Mouse (Mus musculus) MEL (cell line): ENCODE results near the gene Nt5dc1. TPM values are rescaled to one million over a fixed set of nuclear protein-coding genes. Genes with fewer than 3 reads are reported as not detected.
A peak's percentile ranks its signal among the peaks of the same experiment; 100 is the strongest.

Experiments used
- DNase-seq: peaks from one replicate; pipeline ENCODE4 v3.0.0; 2011; ENCODE audit warnings: low read depth, low spot score
- H3K27ac ChIP-seq: 2 replicates; pipeline ENCODE4 v1.5.1; 2012; ENCODE audit warnings: low read depth, mild to moderate bottlenecking, control low read depth, low read length, moderate library complexity; ENCODE audit not compliant: control insufficient read depth
- H3K27me3 ChIP-seq, 2 experiments: fragments of 150-350 bp in 1 of 2; sonication (generic) in 1 of 2; 2 replicates each; pipeline ENCODE4 v1.6.1; 2012; ENCODE audit warnings: low read length in 2 of 2, mild to moderate bottlenecking in 2 of 2, improper control_type of control experiment in 1 of 2, moderate library complexity in 1 of 2; ENCODE audit not compliant: insufficient read depth in 2 of 2, control insufficient read depth in 1 of 2
- H3K36me3 ChIP-seq, 2 experiments: 2 replicates each; pipeline ENCODE4 v1.6.1; 2012 to 2014; ENCODE audit warnings: low read length in 2 of 2, improper control_type of control experiment in 1 of 2, inconsistent platforms in 1 of 2, mild to moderate bottlenecking in 1 of 2; ENCODE audit not compliant: insufficient read depth in 2 of 2, control insufficient read depth in 1 of 2
- H3K4me1 ChIP-seq, 2 experiments: fragments of 150-350 bp in 1 of 2; sonication (generic) in 1 of 2; 2 replicates each; pipeline ENCODE4 v1.6.1; 2012; ENCODE audit warnings: low read length in 2 of 2, improper control_type of control experiment in 1 of 2, mild to moderate bottlenecking in 1 of 2; ENCODE audit not compliant: insufficient read depth in 2 of 2, control insufficient read depth in 1 of 2
- H3K4me3 ChIP-seq, 2 experiments: fragments of 150-350 bp in 1 of 2; sonication (generic) in 1 of 2; 2 replicates each; pipeline ENCODE4 v1.5.1; 2012; ENCODE audit warnings: low read depth in 2 of 2, low read length in 2 of 2, mild to moderate bottlenecking in 2 of 2, moderate library complexity in 2 of 2, control low read depth in 1 of 2, improper control_type of control experiment in 1 of 2; ENCODE audit not compliant: control insufficient read depth in 1 of 2, insufficient read depth in 1 of 2
- H3K79me2 ChIP-seq: 2 replicates; pipeline ENCODE4 v1.6.1; 2012; ENCODE audit warnings: mild to moderate bottlenecking, low read length, moderate library complexity; ENCODE audit not compliant: control insufficient read depth, poor library complexity, insufficient read depth
- H3K9ac ChIP-seq: 2 replicates; pipeline ENCODE4 v1.6.1; 2012; ENCODE audit warnings: low read depth, mild to moderate bottlenecking, control low read depth, low read length, moderate library complexity; ENCODE audit not compliant: control insufficient read depth, poor library complexity, severe bottlenecking
- H3K9me3 ChIP-seq: fragments of 150-350 bp; sonication (generic); replicated peaks from 2 replicates; pipeline ENCODE4 v1.6.1; 2012; ENCODE audit warnings: mild to moderate bottlenecking, low read length, improper control_type of control experiment, moderate library complexity; ENCODE audit not compliant: insufficient read depth
- BHLHE40 ChIP-seq: IDR thresholded peaks from 2 replicates; pipeline ENCODE4 v1.6.1; 2012; ENCODE audit warnings: low read depth, mild to moderate bottlenecking, inconsistent platforms, low read length, improper control_type of control experiment, borderline replicate concordance
- CTCF ChIP-seq, 3 experiments: IDR thresholded peaks in 2 of 3; conservative IDR thresholded peaks in 1 of 3; 2 replicates each; pipeline ENCODE4 v1.5.1; 2011 to 2012; ENCODE audit warnings: low read length in 3 of 3, low read depth in 2 of 3, mild to moderate bottlenecking in 2 of 3, improper control_type of control experiment in 1 of 3, inconsistent platforms in 1 of 3, mixed read lengths in 1 of 3, moderate library complexity in 1 of 3; ENCODE audit not compliant: control insufficient read depth in 1 of 3, insufficient read depth in 1 of 3, poor library complexity in 1 of 3, severe bottlenecking in 1 of 3
- ELF1 ChIP-seq: IDR thresholded peaks from 2 replicates; pipeline ENCODE4 v1.6.1; 2014; ENCODE audit warnings: low read depth, mild to moderate bottlenecking, inconsistent platforms, low read length, improper control_type of control experiment, moderate library complexity
- EP300 ChIP-seq, 2 experiments: IDR thresholded peaks; 2 replicates each; pipeline ENCODE4 v1.6.1; 2011; ENCODE audit warnings: improper control_type of control experiment in 2 of 2, low read length in 2 of 2, low read depth in 1 of 2, mild to moderate bottlenecking in 1 of 2
- ETS1 ChIP-seq: IDR thresholded peaks from 2 replicates; pipeline ENCODE4 v1.6.1; 2012; ENCODE audit warnings: low read depth, mild to moderate bottlenecking, inconsistent platforms, low read length, improper control_type of control experiment, moderate library complexity
- GABPA ChIP-seq: IDR thresholded peaks from 2 replicates; pipeline ENCODE4 v1.6.1; 2012; ENCODE audit warnings: low read depth, mild to moderate bottlenecking, inconsistent platforms, low read length, improper control_type of control experiment, moderate library complexity
- GATA1 ChIP-seq: IDR thresholded peaks from 2 replicates; pipeline ENCODE4 v1.6.1; 2011; ENCODE audit warnings: low read depth, low read length, improper control_type of control experiment
- KAT2A ChIP-seq: conservative IDR thresholded peaks from 2 replicates; pipeline ENCODE4 v1.6.1; 2012; ENCODE audit warnings: low read depth, low read length, improper control_type of control experiment, inconsistent platforms
- MAFK ChIP-seq: IDR thresholded peaks from 2 replicates; pipeline ENCODE4 v1.6.1; 2011; ENCODE audit warnings: low read depth, mild to moderate bottlenecking, low read length, improper control_type of control experiment, borderline replicate concordance
- MAZ ChIP-seq: IDR thresholded peaks from 2 replicates; pipeline ENCODE4 v1.6.1; 2012; ENCODE audit warnings: low read depth, mild to moderate bottlenecking, inconsistent platforms, low read length, improper control_type of control experiment
- MEF2A ChIP-seq: IDR thresholded peaks from 2 replicates; pipeline ENCODE4 v1.6.1; 2014; ENCODE audit warnings: low read depth, mild to moderate bottlenecking, inconsistent platforms, low read length, improper control_type of control experiment; ENCODE audit not compliant: poor library complexity, insufficient replicate concordance, severe bottlenecking; ENCODE audit errors: extremely low read depth
- MYB ChIP-seq: IDR thresholded peaks from 2 replicates; pipeline ENCODE4 v1.6.1; 2011; ENCODE audit warnings: mild to moderate bottlenecking, low read depth, low read length, improper control_type of control experiment
- MYC ChIP-seq: IDR thresholded peaks from 2 replicates; pipeline ENCODE4 v1.6.1; 2011; ENCODE audit warnings: low read depth, mild to moderate bottlenecking, low read length, improper control_type of control experiment, moderate library complexity
- NRF1 ChIP-seq: IDR thresholded peaks from 2 replicates; pipeline ENCODE4 v1.6.1; 2014; ENCODE audit warnings: low read depth, mild to moderate bottlenecking, inconsistent platforms, low read length, improper control_type of control experiment, moderate library complexity; ENCODE audit not compliant: poor library complexity, insufficient read depth, severe bottlenecking
- POLR2A ChIP-seq, 2 experiments: IDR thresholded peaks; 2 replicates each; pipeline ENCODE4 v1.6.1; 2011 to 2012; ENCODE audit warnings: low read length in 2 of 2, mild to moderate bottlenecking in 2 of 2, control low read depth in 1 of 2, improper control_type of control experiment in 1 of 2, low read depth in 1 of 2, moderate library complexity in 1 of 2; ENCODE audit not compliant: control insufficient read depth in 1 of 2, insufficient read depth in 1 of 2, poor library complexity in 1 of 2
- POLR2AphosphoS5 ChIP-seq: IDR thresholded peaks from 2 replicates; pipeline ENCODE4 v1.6.1; 2012; ENCODE audit warnings: low read depth, borderline replicate concordance, mild to moderate bottlenecking, inconsistent platforms, low read length, moderate library complexity, mixed read lengths
- RAD21 ChIP-seq: IDR thresholded peaks from 2 replicates; pipeline ENCODE4 v1.6.1; 2011; ENCODE audit warnings: mild to moderate bottlenecking, low read depth, low read length, improper control_type of control experiment
- RCOR1 ChIP-seq: IDR thresholded peaks from 2 replicates; pipeline ENCODE4 v1.6.1; 2012; ENCODE audit warnings: low read depth, mild to moderate bottlenecking, inconsistent platforms, low read length, improper control_type of control experiment
- SMC3 ChIP-seq: IDR thresholded peaks from 2 replicates; pipeline ENCODE4 v1.6.1; 2011; ENCODE audit warnings: low read depth, low read length, improper control_type of control experiment
- TAL1 ChIP-seq: IDR thresholded peaks from 2 replicates; pipeline ENCODE4 v1.6.1; 2012; ENCODE audit warnings: mild to moderate bottlenecking, inconsistent platforms, low read length, moderate library complexity, mixed read lengths
- TBP ChIP-seq: IDR thresholded peaks from 2 replicates; pipeline ENCODE4 v1.8.0; 2011; ENCODE audit warnings: low read depth, low read length, improper control_type of control experiment
- TCF12 ChIP-seq: IDR thresholded peaks from 2 replicates; pipeline ENCODE4 v1.6.1; 2014; ENCODE audit warnings: low read depth, mild to moderate bottlenecking, inconsistent platforms, low read length, improper control_type of control experiment, moderate library complexity
- ZNF384 ChIP-seq: IDR thresholded peaks from 2 replicates; pipeline ENCODE4 v1.6.1; 2012; ENCODE audit warnings: low read depth, mild to moderate bottlenecking, inconsistent platforms, low read length, improper control_type of control experiment
- polyA plus RNA-seq, 2 experiments: library from polyadenylated mRNA; stranded (reverse) in 1 of 2; unstranded in 1 of 2; fragments of >175 nt in 1 of 2; fragments of >200 nt in 1 of 2; gene quantifications; 2 replicates each; pipeline versions ENCODE4 v1.2.1 to v1.2.4; 2012; ENCODE audit warnings: low replicate concordance in 2 of 2, low read depth in 1 of 2; ENCODE audit not compliant: insufficient read length in 2 of 2, insufficient read depth in 1 of 2, missing spikeins in 1 of 2
- total RNA-seq: library from RNA; depleted of rRNA; stranded (reverse); fragments of 300-350 nt; gene quantifications from 2 replicates; pipeline ENCODE4 v1.2.3, GENCODE M21; 2012

The Nt5dc1 gene
- total and polyA plus RNA-seq, 3 experiments, result 8.9 to 11.5 TPM; not detected in 1

- TF ChIP-seq EP300 (IDR thresholded peaks at IDR 0.05; ENCODE audit: low read depth in 1 of 2, low read length in 2 of 2) (peak in 1 of 2 experiments; percentile 11; a peak in 2 of 4 replicates), SMC3 (no peak), TCF12 (peak; percentile 8; the same call in 1 of the 2 replicates), MAZ (no peak)
These were observed at the start of gene Nt5dc1 (continued) for GRCm38 (mm10) chr10:34418204-34418756.

GRCm38 (mm10) chr10:34464321-34464720 lies 46.0 kb upstream of the Nt5dc1 start:
- Histone ChIP-seq H3K9ac (no peak overlapping the region), H3K27ac (no peak overlapping the region), H3K4me1 (0 out of 4 replicates have a peak, but pooled peaks cover 0 to 2% of the 10 kb centered on the region in 2 experiments), H3K36me3 (no peaks in the 10 kb centered on the region), H3K27me3 (no peaks in the 10 kb centered on the region), H3K9me3 (no peaks in the 10 kb centered on the region), H3K4me3 (no peak overlapping the region), H3K79me2 (no peaks in the 10 kb centered on the region)
- no peak for TF ChIP-seq KAT2A
- TF ChIP-seq RCOR1, result no peak
- TF ChIP-seq MYB, result no peak
- no peak for TF ChIP-seq BHLHE40
- no peak for TF ChIP-seq TAL1
- no peak for TF ChIP-seq ELF1
- TF ChIP-seq GATA1, result no peak
- TF ChIP-seq RAD21, result no peak
- TF ChIP-seq MYC, result no peak
- TF ChIP-seq MEF2A, result no peak
- TF ChIP-seq NRF1, result no peak
- no peak for TF ChIP-seq SMC3
- TF ChIP-seq ETS1, result no peak
- no peak for TF ChIP-seq POLR2AphosphoS5
- no peak for TF ChIP-seq POLR2A (IDR thresholded peaks at IDR 0.05; ENCODE audit: control insufficient read depth in 1 of 2, insufficient read depth in 1 of 2, low read depth in 1 of 2, low read length in 2 of 2, poor library complexity in 1 of 2)
- TF ChIP-seq TBP, result no peak
- no peak for TF ChIP-seq CTCF (IDR thresholded peaks at IDR 0.05 in 2 of 3, conservative IDR thresholded peaks at IDR 0.05 in 1 of 3; ENCODE audit: control insufficient read depth in 1 of 3, insufficient read depth in 1 of 3, low read depth in 2 of 3, low read length in 3 of 3, poor library complexity in 1 of 3, severe bottlenecking in 1 of 3)
- no peak for TF ChIP-seq GABPA
- no peak for TF ChIP-seq MAFK
- TF ChIP-seq ZNF384, result no peak
- no peak for DNase-seq
